Mouse (Mus musculus) myocyte (in vitro differentiated cells): ENCODE measurements around the gene Sstr3. TPM values are rescaled to one million over a fixed set of nuclear protein-coding genes. Genes with fewer than 3 reads are reported as not detected.

Experiments used
- H3K27me3 ChIP-seq: one replicate; pipeline ENCODE4 v1.6.1; 2011; ENCODE audit not compliant: control insufficient read depth, insufficient read depth, insufficient read length
- H3K36me3 ChIP-seq: one replicate; pipeline ENCODE4 v1.6.1; 2011; ENCODE audit not compliant: control insufficient read depth, insufficient read depth
- H3K4me2 ChIP-seq: one replicate; pipeline ENCODE4 v1.6.1; 2011; ENCODE audit warnings: low read depth, control low read depth
- H3K4me3 ChIP-seq: one replicate; pipeline ENCODE4 v1.5.1; 2011; ENCODE audit warnings: mild to moderate bottlenecking, control low read depth, moderate library complexity
- H3K79me2 ChIP-seq: one replicate; pipeline ENCODE4 v1.6.1; 2011; ENCODE audit not compliant: control insufficient read depth, insufficient read depth
- H3ac ChIP-seq: one replicate; pipeline ENCODE4 v1.6.1; 2011; ENCODE audit not compliant: control insufficient read depth, insufficient read length
- CEBPB ChIP-seq: IDR thresholded peaks from 2 replicates; pipeline ENCODE4 v1.6.1; 2011; ENCODE audit warnings: mild to moderate bottlenecking, moderate library complexity; ENCODE audit not compliant: poor library complexity, insufficient read depth, severe bottlenecking
- E2F4 ChIP-seq: IDR thresholded peaks from one replicate; pipeline ENCODE4 v1.6.1; 2011; ENCODE audit warnings: mild to moderate bottlenecking, control low read depth, moderate library complexity; ENCODE audit not compliant: insufficient read depth
- MAX ChIP-seq: IDR thresholded peaks from one replicate; pipeline ENCODE4 v1.6.1; 2011; ENCODE audit warnings: low read depth, mild to moderate bottlenecking, control low read depth
- MYOD1 ChIP-seq, 3 experiments: IDR thresholded peaks; one replicate each; pipeline ENCODE4 v1.6.1; 2011; ENCODE audit warnings: control low read depth in 2 of 3, low read depth in 2 of 3, mild to moderate bottlenecking in 2 of 3, moderate library complexity in 1 of 3; ENCODE audit not compliant: insufficient read length in 2 of 3, control insufficient read depth in 1 of 3
- MYOG ChIP-seq, 3 experiments: IDR thresholded peaks; one replicate each; pipeline ENCODE4 v1.6.1; 2011; ENCODE audit warnings: control low read depth in 2 of 3, low read depth in 2 of 3, mild to moderate bottlenecking in 2 of 3; ENCODE audit not compliant: insufficient read length in 2 of 3, control insufficient read depth in 1 of 3, insufficient read depth in 1 of 3
- POLR2A ChIP-seq: IDR thresholded peaks from one replicate; pipeline ENCODE4 v1.6.1; 2011; ENCODE audit warnings: low read depth, mild to moderate bottlenecking, control low read depth, moderate library complexity; ENCODE audit not compliant: insufficient read length
- POLR2AphosphoS2 ChIP-seq: IDR thresholded peaks from one replicate; pipeline ENCODE4 v1.6.1; 2011; ENCODE audit warnings: low read depth, control low read depth; ENCODE audit not compliant: insufficient read length
- REST ChIP-seq: IDR thresholded peaks from one replicate; pipeline ENCODE4 v1.6.1; 2011; ENCODE audit warnings: mild to moderate bottlenecking, control low read depth, moderate library complexity; ENCODE audit not compliant: insufficient read depth, insufficient read length
- SRF ChIP-seq: IDR thresholded peaks from one replicate; pipeline ENCODE4 v1.6.1; 2011; ENCODE audit warnings: low read depth; ENCODE audit not compliant: control insufficient read depth, insufficient read length
- TCF12 ChIP-seq: IDR thresholded peaks from one replicate; pipeline ENCODE4 v1.6.1; 2011; ENCODE audit warnings: mild to moderate bottlenecking, control low read depth; ENCODE audit not compliant: poor library complexity, insufficient read depth, severe bottlenecking
- TCF3 ChIP-seq: IDR thresholded peaks from one replicate; pipeline ENCODE4 v1.6.1; 2011; ENCODE audit warnings: low read depth, control low read depth; ENCODE audit not compliant: insufficient read length
- USF1 ChIP-seq: IDR thresholded peaks from one replicate; pipeline ENCODE4 v1.6.1; 2011; ENCODE audit warnings: low read depth, mild to moderate bottlenecking, control low read depth, moderate library complexity
- polyA plus RNA-seq: library from polyadenylated mRNA; unstranded; fragments of >200 nt; fragmentation: generic; extraction: Trizol; gene quantifications from one replicate; pipeline ENCODE4 v1.2.1, GENCODE M21; 2012; ENCODE audit warnings: missing spikeins

The Sstr3 gene
- polyA plus RNA-seq, 1 experiment: not detected

GRCm38 (mm10) chr15:78521331-78521730 lies 23.2 kb downstream of the Sstr3 start:
- Histone ChIP-seq H3K4me2 (no peak overlapping the region), H3K27me3 (no peaks in the 10 kb centered on the region), H3K36me3 (no peaks in the 10 kb centered on the region), H3K4me3 (no peak overlapping the region), H3K79me2 (no peaks in the 10 kb centered on the region), H3ac (no peak overlapping the region)
- TF ChIP-seq MAX (no peak), TCF12 (no peak), POLR2AphosphoS2 (no peak), CEBPB (no peak), SRF (no peak), TCF3 (no peak), MYOG (IDR thresholded peaks at IDR 0.05; ENCODE audit: control insufficient read depth in 1 of 3, insufficient read depth in 1 of 3, insufficient read length in 2 of 3, low read depth in 2 of 3) (no peak), REST (no peak), POLR2A (no peak), E2F4 (no peak), USF1 (no peak), MYOD1 (IDR thresholded peaks at IDR 0.05; ENCODE audit: control insufficient read depth in 1 of 3, insufficient read length in 2 of 3, low read depth in 2 of 3) (no peak)

DNA sequence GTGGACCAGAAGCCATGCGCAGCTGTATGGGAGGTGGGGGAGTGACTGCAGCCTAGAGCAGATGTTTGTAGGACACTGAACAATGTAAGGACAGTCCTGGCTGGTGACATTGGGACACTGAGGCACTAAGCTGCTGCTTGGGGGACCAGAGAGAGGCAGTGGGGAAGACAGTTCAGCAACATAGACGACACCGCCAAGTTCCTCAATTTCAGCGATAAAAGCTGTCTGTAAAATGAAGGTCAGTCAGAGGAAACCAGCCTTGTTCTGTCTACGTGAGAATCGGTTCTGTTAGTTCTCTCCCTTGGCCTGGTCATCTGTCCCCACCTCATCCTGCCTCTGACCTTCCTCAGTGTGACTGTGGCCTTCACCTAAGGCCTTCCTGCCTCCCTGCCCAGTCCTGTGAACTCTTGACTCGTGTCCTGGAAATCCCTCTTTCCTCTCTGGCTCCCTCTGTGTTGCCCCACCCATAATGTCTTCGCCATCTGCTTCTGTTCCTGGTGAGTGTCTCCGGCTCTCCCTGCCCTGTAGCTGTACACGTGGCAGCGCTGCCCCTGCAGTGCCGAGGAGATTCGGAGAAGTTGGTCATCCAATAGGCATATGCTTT lies 24.3 kb downstream of the Sstr3 start:
- no peaks in the 10 kb centered on the region for H3K27me3 ChIP-seq
- H3K4me2 ChIP-seq: no peak overlapping the region
- H3K79me2 ChIP-seq: no peaks in the 10 kb centered on the region
- no peaks in the 10 kb centered on the region for H3K36me3 ChIP-seq
- no peak overlapping the region for H3ac ChIP-seq
- no peak overlapping the region for H3K4me3 ChIP-seq
- TF ChIP-seq TCF12: no peak
- TF ChIP-seq MAX: no peak
- no peak for TF ChIP-seq TCF3
- TF ChIP-seq USF1: no peak
- peak; percentile 46 for TF ChIP-seq POLR2AphosphoS2
- TF ChIP-seq MYOG (IDR thresholded peaks at IDR 0.05; ENCODE audit: control insufficient read depth in 1 of 3, insufficient read depth in 1 of 3, insufficient read length in 2 of 3, low read depth in 2 of 3): no peak
- no peak for TF ChIP-seq POLR2A
- TF ChIP-seq REST: no peak
- no peak for TF ChIP-seq MYOD1 (IDR thresholded peaks at IDR 0.05; ENCODE audit: control insufficient read depth in 1 of 3, insufficient read length in 2 of 3, low read depth in 2 of 3)

DNA sequence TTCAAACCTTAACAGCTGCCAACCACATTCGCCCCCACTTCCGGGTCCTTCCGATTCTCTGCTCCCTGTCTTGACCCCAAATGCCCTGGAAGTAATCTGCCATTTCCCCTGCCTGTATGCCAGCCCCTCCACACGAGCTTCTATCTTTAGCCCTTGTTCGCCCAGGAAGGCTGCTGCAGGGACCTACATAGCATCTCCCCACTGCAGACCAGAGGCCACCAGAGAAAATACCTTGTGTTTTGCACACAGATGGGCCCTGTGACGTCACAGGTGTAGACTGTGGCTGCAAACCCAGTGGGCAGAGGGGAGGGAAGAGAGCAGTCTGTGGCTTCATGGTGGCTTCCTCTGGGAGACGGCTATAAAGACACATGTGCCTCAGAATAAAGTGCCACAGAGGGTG lies 26.3 kb downstream of the Sstr3 start:
- Histone ChIP-seq H3K27me3 (no peaks in the 10 kb centered on the region), H3K4me3 (no peak overlapping the region), H3K4me2 (peak overlapping the region; percentile 0), H3ac (no peak overlapping the region), H3K36me3 (no peaks in the 10 kb centered on the region), H3K79me2 (no peaks in the 10 kb centered on the region)
- TF ChIP-seq MAX: no peak
- no peak for TF ChIP-seq POLR2AphosphoS2
- TF ChIP-seq SRF: no peak
- TF ChIP-seq USF1: no peak
- no peak for TF ChIP-seq TCF3
- no peak for TF ChIP-seq E2F4
- no peak for TF ChIP-seq TCF12
- no peak for TF ChIP-seq REST
- TF ChIP-seq CEBPB: no peak
- no peak for TF ChIP-seq MYOD1 (IDR thresholded peaks at IDR 0.05; ENCODE audit: control insufficient read depth in 1 of 3, insufficient read length in 2 of 3, low read depth in 2 of 3)
- TF ChIP-seq MYOG (IDR thresholded peaks at IDR 0.05; ENCODE audit: control insufficient read depth in 1 of 3, insufficient read depth in 1 of 3, insufficient read length in 2 of 3, low read depth in 2 of 3): no peak
- TF ChIP-seq POLR2A: no peak

GRCm38 (mm10) chr15:78515759-78516158 lies 28.7 kb downstream of the Sstr3 start:
- H3K4me3 ChIP-seq: no peak overlapping the region
- no peaks in the 10 kb centered on the region for H3K79me2 ChIP-seq
- H3K27me3 ChIP-seq: no peaks in the 10 kb centered on the region
- H3ac ChIP-seq: no peak overlapping the region
- TF ChIP-seq TCF12 (no peak), POLR2AphosphoS2 (no peak), POLR2A (no peak), SRF (no peak), MAX (no peak), MYOD1 (IDR thresholded peaks at IDR 0.05; ENCODE audit: control insufficient read depth in 1 of 3, insufficient read length in 2 of 3, low read depth in 2 of 3) (no peak), TCF3 (no peak), USF1 (no peak), E2F4 (no peak), MYOG (IDR thresholded peaks at IDR 0.05; ENCODE audit: control insufficient read depth in 1 of 3, insufficient read depth in 1 of 3, insufficient read length in 2 of 3, low read depth in 2 of 3) (no peak), CEBPB (no peak), REST (no peak)
- H3K36me3 ChIP-seq: no peaks in the 10 kb centered on the region
- H3K4me2 ChIP-seq: no peak overlapping the region
